Mouse (Mus musculus): ENCODE measurements at regions not wholly inside any gene's neighbourhood (a gene's known extent, or its start where the extent isn't known, plus 50 kb on each side); places are given as distances from the start of the nearest gene placed in this dataset.

- ChIA-PET CTCF (no interaction called here), POLR2A (no interaction called here)
- TF ChIP-seq CTCF (IDR thresholded peaks at IDR 0.05), result no peak
- H3K27me3 ChIP-seq, result no peaks in the 10 kb centered on the region
- ATAC-seq (no peak), DNase-seq (ENCODE audit: low read depth, low spot score) (no peak)
- in situ Hi-C loops (cut with MboI; ENCODE audit: low pct_unique_long_range_greater_than_20kb), result no loop called here
These were observed 118.5 kb downstream of the Zfp706 start for GRCm38 (mm10) chr15:36889072-36889471.

DNA sequence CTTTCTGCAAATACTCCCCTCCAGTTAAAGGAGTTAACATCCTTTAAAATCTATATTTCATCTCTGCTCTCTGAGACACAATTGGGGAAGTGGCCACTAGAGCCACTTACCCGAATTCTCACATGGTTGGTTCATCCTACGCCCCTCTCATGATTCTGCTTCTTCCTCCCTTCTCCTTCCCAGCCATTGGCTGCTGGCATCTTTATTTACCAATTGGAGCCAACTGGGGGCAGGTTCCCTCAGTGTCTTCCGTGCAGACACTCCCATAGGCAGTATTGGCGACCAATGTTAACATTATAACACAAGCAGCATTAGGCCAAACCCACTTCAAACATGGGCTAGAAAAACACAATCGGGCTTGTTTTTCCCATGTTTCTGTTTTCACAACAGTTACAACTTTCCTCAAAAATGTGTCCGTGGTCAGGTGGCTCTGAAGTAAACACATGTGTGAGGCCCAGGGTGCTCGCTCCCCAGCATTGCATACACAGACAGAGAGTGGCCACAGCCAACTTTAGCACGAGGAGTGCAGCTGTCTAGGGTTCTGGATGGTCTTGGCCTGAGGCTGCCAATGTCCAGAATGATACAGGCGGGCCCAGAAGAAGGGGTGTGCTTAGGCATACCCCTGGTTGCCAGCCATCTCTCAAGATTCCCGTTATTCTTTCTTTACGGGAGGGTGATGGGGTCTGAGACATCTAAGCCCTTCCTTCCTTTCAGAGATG, 119.1 kb downstream of the Zfp706 start:
- DNase-seq (ENCODE audit: low read depth, low spot score) (no peak), ATAC-seq (no peak)
- H3K27me3 ChIP-seq, result no peaks in the 10 kb centered on the region
- TF ChIP-seq CTCF (IDR thresholded peaks at IDR 0.05), result no peak
- in situ Hi-C loops (cut with MboI; ENCODE audit: low pct_unique_long_range_greater_than_20kb), result no loop called here
- ChIA-PET CTCF (no interaction called here), POLR2A (no interaction called here)

DNA sequence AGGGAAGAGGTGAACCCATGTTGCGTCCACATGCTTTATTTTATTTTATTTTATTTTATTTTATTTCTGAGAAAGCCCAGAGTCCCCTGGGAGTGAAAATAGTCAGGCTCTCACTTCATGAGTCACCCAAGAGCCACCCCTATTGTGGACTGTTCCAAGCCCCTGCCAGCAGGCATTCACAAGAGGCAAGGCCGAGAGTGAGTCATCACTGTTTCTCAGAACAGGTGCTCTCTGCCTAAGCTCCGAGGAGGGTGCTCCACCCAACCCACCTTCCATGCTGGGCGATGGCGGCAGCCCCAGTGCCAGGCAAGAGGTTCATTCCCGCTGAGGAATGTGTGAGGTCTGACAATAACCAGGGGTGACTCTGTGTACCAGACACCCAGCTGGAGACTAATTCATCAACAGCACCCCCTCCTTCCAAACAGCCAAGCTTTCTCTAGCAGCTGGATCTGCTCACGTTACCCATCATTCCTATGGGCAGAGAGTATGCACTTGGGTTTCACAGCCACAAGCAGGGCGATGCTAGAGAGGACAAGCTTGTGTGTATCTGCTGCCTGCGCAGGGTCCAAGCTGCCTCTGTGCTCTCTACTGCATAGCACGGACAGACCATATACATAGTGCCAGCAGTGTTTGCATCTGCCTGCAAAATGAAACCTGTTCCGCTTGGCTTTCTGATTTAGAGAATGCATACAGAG, 122.8 kb downstream of the Zfp706 start:
- DNase-seq (ENCODE audit: low read depth, low spot score) (peak; percentile 63), ATAC-seq (peak; percentile 84)
- in situ Hi-C loops (cut with MboI; ENCODE audit: low pct_unique_long_range_greater_than_20kb), result no loop called here
- no peak for TF ChIP-seq CTCF (IDR thresholded peaks at IDR 0.05)
- CTCF ChIA-PET, result interaction anchor here (1.3 to 1.7 kb wide), 2 partner anchors 12 to 15 kb away, joined by 3 to 4 read pairs; no protein-coding TSS in a partner anchor
- H3K27me3 ChIP-seq, result no peaks in the 10 kb centered on the region
- POLR2A ChIA-PET, result interaction anchor here (0.8 to 1.5 kb wide), 5 partner anchors 9 to 90 kb away, joined by 3 to 4 read pairs (median 3); no protein-coding TSS in a partner anchor

- DNase-seq (ENCODE audit: low read depth, low spot score), result no peak
- ChIA-PET CTCF (interaction anchor here (1.7 kb wide), 1 partner anchor 11 kb away, joined by 4 read pairs; no protein-coding TSS in a partner anchor), POLR2A (interaction anchor here (0.8 to 1.5 kb wide), 3 partner anchors 10 to 90 kb away, joined by 3 read pairs; no protein-coding TSS in a partner anchor)
- no peak for ATAC-seq
- TF ChIP-seq CTCF (IDR thresholded peaks at IDR 0.05), result no peak
- in situ Hi-C loops (cut with MboI; ENCODE audit: low pct_unique_long_range_greater_than_20kb), result no loop called here
- no peaks in the 10 kb centered on the region for H3K27me3 ChIP-seq
These were observed 123.5 kb downstream of the Zfp706 start for GRCm38 (mm10) chr15:36884074-36884473.

DNA sequence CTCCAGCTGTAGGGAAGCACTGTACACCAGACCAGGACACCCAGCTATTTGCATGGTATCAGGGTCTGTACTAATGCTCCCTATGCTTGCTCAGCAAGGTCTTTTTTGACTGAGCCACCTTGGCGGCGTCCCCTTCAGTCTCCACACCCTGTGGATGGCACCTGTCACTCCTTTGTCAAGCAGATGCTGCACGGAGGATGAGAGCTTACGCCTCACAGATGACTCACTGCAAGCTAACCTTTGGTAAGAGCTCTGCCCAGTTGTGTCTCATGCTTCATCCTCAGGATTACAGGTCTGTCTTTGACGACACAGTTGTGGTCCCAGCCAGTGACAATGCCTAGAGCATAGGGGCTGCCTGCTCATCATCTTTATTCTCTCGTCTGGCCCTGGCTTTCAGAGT, 124.4 kb downstream of the Zfp706 start:
- in situ Hi-C loops (cut with MboI; ENCODE audit: low pct_unique_long_range_greater_than_20kb), result no loop called here
- POLR2A ChIA-PET, result no interaction called here
- no peaks in the 10 kb centered on the region for H3K27me3 ChIP-seq
- CTCF ChIA-PET, result no interaction called here
- no peak for DNase-seq (ENCODE audit: low read depth, low spot score)
- no peak for ATAC-seq
- no peak for TF ChIP-seq CTCF (IDR thresholded peaks at IDR 0.05)

DNA sequence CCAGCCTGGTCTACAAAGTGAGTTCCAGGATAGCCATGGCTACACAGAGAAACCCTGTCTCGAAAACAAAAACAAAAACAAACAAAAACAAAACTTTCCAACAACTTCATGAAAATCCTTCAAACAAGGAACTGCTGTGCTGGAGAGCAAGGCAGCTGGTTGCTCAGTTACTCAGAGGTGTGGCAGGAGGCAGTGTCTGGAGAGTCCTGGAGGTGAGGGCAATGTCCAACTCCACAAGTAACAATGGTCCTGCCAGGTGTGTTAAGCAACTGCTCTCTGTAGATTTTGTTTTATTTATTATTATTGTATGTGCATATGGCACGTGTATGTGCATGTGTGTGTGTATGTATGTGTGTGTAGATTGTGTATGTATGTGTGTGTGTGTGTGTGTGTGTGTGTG, 126.0 kb downstream of the Zfp706 start:
- POLR2A ChIA-PET, result no interaction called here
- DNase-seq (ENCODE audit: low read depth, low spot score) (no peak), ATAC-seq (no peak)
- no peak for TF ChIP-seq CTCF (IDR thresholded peaks at IDR 0.05)
- in situ Hi-C loops (cut with MboI; ENCODE audit: low pct_unique_long_range_greater_than_20kb), result no loop called here
- CTCF ChIA-PET, result no interaction called here
- H3K27me3 ChIP-seq, result no peaks in the 10 kb centered on the region

- POLR2A ChIA-PET, result no interaction called here
- ATAC-seq (no peak), DNase-seq (ENCODE audit: low read depth, low spot score) (no peak)
- no peak for TF ChIP-seq CTCF (IDR thresholded peaks at IDR 0.05)
- H3K27me3 ChIP-seq, result no peaks in the 10 kb centered on the region
- CTCF ChIA-PET, result no interaction called here
- in situ Hi-C loops (cut with MboI; ENCODE audit: low pct_unique_long_range_greater_than_20kb), result no loop called here
These were observed 127.0 kb downstream of the Zfp706 start for GRCm38 (mm10) chr15:36880602-36881001.

DNA sequence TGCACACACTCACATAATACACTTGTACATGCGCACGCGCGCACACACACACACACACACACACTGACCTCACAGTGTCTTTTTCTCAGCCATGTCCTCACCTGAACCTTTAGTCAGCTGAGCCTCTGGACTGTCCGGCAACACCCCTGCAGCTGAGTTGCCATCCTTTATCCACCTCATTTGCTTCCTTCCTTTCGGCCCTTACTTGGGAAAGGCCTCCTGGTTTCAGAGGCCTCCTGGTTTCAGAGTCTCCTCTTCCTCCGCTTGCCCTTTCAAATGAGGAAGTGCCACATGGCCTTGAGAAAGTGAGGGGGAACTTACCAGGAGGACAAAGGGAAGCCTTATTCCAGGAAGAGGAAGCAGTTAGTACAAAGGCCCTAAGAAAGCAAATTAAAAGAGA, 128.0 kb downstream of the Zfp706 start:
- no peaks in the 10 kb centered on the region for H3K27me3 ChIP-seq
- no peak for TF ChIP-seq CTCF (IDR thresholded peaks at IDR 0.05)
- in situ Hi-C loops (cut with MboI; ENCODE audit: low pct_unique_long_range_greater_than_20kb), result no loop called here
- POLR2A ChIA-PET, result no interaction called here
- CTCF ChIA-PET, result no interaction called here
- no peak for ATAC-seq
- no peak for DNase-seq (ENCODE audit: low read depth, low spot score)

- no peak for TF ChIP-seq CTCF (IDR thresholded peaks at IDR 0.05)
- in situ Hi-C loops (cut with MboI; ENCODE audit: low pct_unique_long_range_greater_than_20kb), result no loop called here
- H3K27me3 ChIP-seq, result no peaks in the 10 kb centered on the region
- ATAC-seq, result no peak
- ChIA-PET CTCF (interaction anchor here (1.7 kb wide), 1 partner anchor 21 kb away, joined by 4 read pairs; no protein-coding TSS in a partner anchor), POLR2A (no interaction called here)
- DNase-seq (ENCODE audit: low read depth, low spot score), result no peak
These were observed 128.6 kb downstream of the Zfp706 start for GRCm38 (mm10) chr15:36878960-36879359.

DNA sequence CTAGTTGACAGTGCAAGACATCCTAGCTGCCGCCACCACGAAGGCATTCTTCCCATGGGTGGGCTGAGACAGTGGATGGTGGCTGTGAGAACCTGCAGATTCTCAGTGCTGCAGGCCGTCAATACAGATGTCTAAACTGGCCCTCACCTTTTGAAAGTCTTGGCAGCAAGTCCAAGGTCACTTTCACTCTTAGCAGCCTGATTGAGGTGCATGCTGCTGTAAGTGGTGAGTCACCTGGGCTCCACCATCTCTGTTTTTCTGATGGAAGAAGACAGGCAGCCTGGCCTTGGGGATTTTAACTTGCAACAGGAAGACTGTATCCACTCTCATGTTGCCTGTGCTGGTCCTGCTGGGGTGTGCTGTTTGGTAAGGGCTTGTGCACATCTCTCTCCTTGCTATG, 129.3 kb downstream of the Zfp706 start:
- ATAC-seq (no peak), DNase-seq (ENCODE audit: low read depth, low spot score) (no peak)
- in situ Hi-C loops (cut with MboI; ENCODE audit: low pct_unique_long_range_greater_than_20kb), result no loop called here
- TF ChIP-seq CTCF (IDR thresholded peaks at IDR 0.05), result no peak
- H3K27me3 ChIP-seq, result no peaks in the 10 kb centered on the region
- CTCF ChIA-PET, result interaction anchor here (1.7 kb wide), 1 partner anchor 22 kb away, joined by 4 read pairs; no protein-coding TSS in a partner anchor
- POLR2A ChIA-PET, result interaction anchor here (1.2 kb wide), 1 partner anchor 86 kb away, joined by 3 read pairs; no protein-coding TSS in a partner anchor

DNA sequence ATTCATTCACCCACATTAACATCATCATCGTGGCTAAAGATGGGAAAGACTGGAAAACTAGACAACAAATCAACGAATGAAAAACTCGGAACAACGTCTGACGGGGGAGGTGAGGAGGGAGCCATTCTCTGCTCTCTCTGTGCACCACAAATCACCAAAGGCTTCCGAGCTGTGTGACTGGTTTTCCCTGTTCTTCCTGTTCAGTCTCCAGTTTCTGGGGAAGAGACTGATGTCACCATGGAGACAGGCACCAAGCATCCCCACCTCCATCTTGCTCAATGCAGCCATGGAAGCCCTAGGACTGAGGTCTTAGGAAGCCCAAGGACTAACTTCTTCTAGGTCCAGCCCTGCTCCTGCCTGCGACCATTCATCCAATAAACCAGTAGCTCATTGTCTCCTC, 130.1 kb downstream of the Zfp706 start:
- ATAC-seq (no peak), DNase-seq (ENCODE audit: low read depth, low spot score) (no peak)
- in situ Hi-C loops (cut with MboI; ENCODE audit: low pct_unique_long_range_greater_than_20kb), result no loop called here
- ChIA-PET POLR2A (interaction anchor here (1.2 kb wide), 1 partner anchor 85 kb away, joined by 3 read pairs; no protein-coding TSS in a partner anchor), CTCF (interaction anchor here (1.7 kb wide), 1 partner anchor 23 kb away, joined by 4 read pairs; no protein-coding TSS in a partner anchor)
- TF ChIP-seq CTCF (IDR thresholded peaks at IDR 0.05), result no peak
- no peaks in the 10 kb centered on the region for H3K27me3 ChIP-seq

Measured in Patski (cell line).